ENCODE assay signal across 8 mouse cellular contexts in the genomic region with DNA sequence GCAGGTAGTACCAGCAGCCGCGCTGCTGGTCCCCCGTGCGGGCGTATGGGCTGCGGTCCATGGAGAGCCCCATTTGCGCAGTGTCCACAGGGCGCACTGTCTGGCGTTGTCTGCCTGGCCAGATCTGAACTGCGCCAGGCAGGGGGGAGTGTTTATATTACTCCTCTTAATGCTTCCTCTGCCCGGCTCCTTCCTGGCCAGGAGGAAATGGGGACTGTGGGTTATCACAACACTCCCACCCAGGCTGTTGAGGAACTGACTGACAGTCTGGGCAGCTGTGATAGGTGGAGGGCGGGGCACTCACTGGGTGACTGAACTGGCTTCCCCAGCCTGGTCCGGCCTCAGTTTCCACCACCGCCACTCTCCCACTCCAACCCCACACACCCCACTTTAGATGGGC. TPM values are rescaled to one million over a fixed set of nuclear protein-coding genes. Genes with fewer than 3 reads are reported as not detected.
DNase-seq lines count a peak whose midpoint lies in the region; ATAC-seq and TF ChIP-seq lines count a peak whose summit lies in the region.

Gene Plvap (minus strand): TSS at position 109 of the 400 bp plus-strand sequence.

- no peaks in the 10 kb centered on the region for H3K9me3 ChIP-seq in lung, embryonic 14.5 days (ENCODE audit: low read depth, low read length)

- H3K27me3 ChIP-seq in kidney, adult 2 months (replicated peaks; ENCODE audit: control insufficient read depth, insufficient read depth, low read length) = no peaks in the 10 kb centered on the region
- peaks cover 25% of the 10 kb centered on the region for H3K27me3 ChIP-seq in lung, embryonic 14.5 days (ENCODE audit: insufficient read depth, low read length)

- peak within 1 kb of the TSS; percentile 77 for H3K27ac ChIP-seq in kidney, adult 2 months (ENCODE audit: insufficient read depth, low read depth, low read length)
- peak within 1 kb of the TSS; percentile 3; the same call in 1 of the 2 replicates for H3K27ac ChIP-seq in lung, embryonic 14.5 days (ENCODE audit: low read depth)

- peak within 1 kb of the TSS; percentile 51 for H3K4me2 ChIP-seq in lung, embryonic 14.5 days

- H3K4me1 ChIP-seq in kidney, adult 2 months (ENCODE audit: control insufficient read depth, insufficient read depth, low read length) = 0 out of 2 replicates have a peak, but pooled peaks cover 3% of the 10 kb centered on the region
- no peaks in the 10 kb centered on the region for H3K4me1 ChIP-seq in lung, embryonic 14.5 days (ENCODE audit: insufficient read depth)

- H3K4me3 ChIP-seq in kidney, adult 2 months (ENCODE audit: insufficient read depth, low read depth, low read length) = peak within 1 kb of the TSS; percentile 63
- H3K4me3 ChIP-seq in lung, embryonic 14.5 days (ENCODE audit: low read depth, low read length) = peak within 1 kb of the TSS; percentile 33

- no peak for TF ChIP-seq CTCF in kidney, adult 2 months (conservative IDR thresholded peaks at IDR 0.05; ENCODE audit: insufficient read depth, insufficient read length, low read depth, low read length)
- no peak for TF ChIP-seq CTCF in lung, embryonic 14.5 days (IDR thresholded peaks at IDR 0.05; ENCODE audit: low read depth)

- peak within 1 kb of the TSS; percentile 9; the same call in 1 of the 2 replicates for H3K9ac ChIP-seq in lung, embryonic 14.5 days

- 29% methylated on average over 14 of the region's 14 CpGs for WGBS in kidney, adult 2 months
- 26% methylated on average over 13 of the region's 14 CpGs for WGBS in lung, embryonic 14.5 days

- peak; percentile 84 for ATAC-seq in granulocyte monocyte progenitor cell, adult 5-6 weeks (replicated peaks; ENCODE audit: poor library complexity, severe bottlenecking)
- peak; percentile 69 for ATAC-seq in lung, embryonic 14.5 days (ENCODE audit: insufficient read depth)

- no peaks in the 10 kb centered on the region for H3K36me3 ChIP-seq in kidney, adult 2 months (ENCODE audit: control insufficient read depth, insufficient read depth, low read length)
- H3K36me3 ChIP-seq in lung, embryonic 14.5 days (ENCODE audit: insufficient read depth) = no peaks in the 10 kb centered on the region

- TF ChIP-seq POLR2A in kidney, adult 2 months (IDR thresholded peaks at IDR 0.05; ENCODE audit: low read depth, low read length) = peak; percentile 50

- DNase-seq in thymus, postnatal 0 days (ENCODE audit: low spot score) = no peak
- no peak for DNase-seq in thymus, adult 18-20 months
- DNase-seq in kidney, adult 2 months = peak; percentile 81
- peak; percentile 65 for DNase-seq in lung, embryonic 14.5 days
- no peak for DNase-seq in layer of hippocampus, adult 11-12 months (ENCODE audit: low spot score)
- DNase-seq in spleen, adult 12 weeks (ENCODE audit: low spot score) = no peak
- no peak for DNase-seq in left cerebral cortex, adult 9 months (ENCODE audit: low spot score in 2 of 2)

RNA-seq across cellular contexts. Expression of gene Plvap, which starts in this region (rescaled TPM):
- polyA plus RNA-seq in thymus, postnatal 0 days (2015; fragmentation: Nextera tagmentation; extraction: Ambion mirVana) = 27.5 and 31.6 TPM in 2 replicates
- not detected in 2 replicates for total RNA-seq in granulocyte monocyte progenitor cell, adult 5-6 weeks (2014; fragmentation: Nextera tagmentation)
- total RNA-seq in granulocyte monocyte progenitor cell, adult 5-6 weeks (2017) = 0.10 and 0.43 TPM in 2 replicates
- polyA plus RNA-seq in kidney, adult 2 months (2012; rRNA removed) = 502 and 542 TPM in 2 replicates
- 123 and 135 TPM in 2 replicates for polyA plus RNA-seq in lung, embryonic 14.5 days (2014; fragmentation: Nextera tagmentation; extraction: Ambion mirVana)

Comparison
In these comparisons a context has a peak if more than half of its experiments do, and no peak if none do; other contexts are left out.
1. Peak in ATAC-seq in granulocyte monocyte progenitor cell, adult 5-6 weeks; RNA of the gene not detected or under 1 TPM.
2. DNase-seq: peak in kidney, adult 2 months (single experiment) and lung, embryonic 14.5 days (single experiment); none in thymus, postnatal 0 days (single experiment), thymus, adult 18-20 months (0 of 2), layer of hippocampus, adult 11-12 months (single experiment), spleen, adult 12 weeks (single experiment) and left cerebral cortex, adult 9 months (0 of 2).